Mouse (Mus musculus): ENCODE data around the gene Plekhh2.

The Plekhh2 gene

DNA sequence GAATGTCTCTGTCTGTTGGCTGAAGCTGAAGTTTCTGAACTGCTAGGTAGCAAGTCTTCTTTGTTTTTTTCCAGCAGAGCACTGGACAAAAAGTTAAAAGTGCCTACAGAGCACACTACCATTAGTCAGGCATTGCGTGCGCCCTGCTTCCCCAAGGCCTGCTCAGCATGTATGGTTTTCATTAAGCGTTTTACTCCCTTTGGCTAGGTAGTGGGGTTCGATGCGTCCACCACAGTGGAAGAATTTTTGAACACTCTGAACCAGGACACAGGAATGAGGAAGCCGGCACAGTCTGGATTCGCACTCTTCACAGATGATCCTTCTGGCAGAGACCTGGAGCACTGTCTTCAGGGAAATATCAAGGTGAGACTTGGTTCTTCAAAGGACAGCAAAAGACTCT is 87.2 kb downstream of the Plekhh2 start:
- Histone ChIP-seq H3K4me3 (replicated peaks; ENCODE audit: low read length) (no peak overlapping the region), H3K27me3 (ENCODE audit: insufficient read depth, low read length) (no peaks in the 10 kb centered on the region), H3K36me3 (ENCODE audit: insufficient read depth, low read length) (no peaks in the 10 kb centered on the region), H3K9me3 (ENCODE audit: low read length) (no peaks in the 10 kb centered on the region), H3K4me1 (replicated peaks; ENCODE audit: low read depth, low read length) (peaks cover 23% of the 10 kb centered on the region)
- TF ChIP-seq POU5F1 (IDR thresholded peaks at IDR 0.05; ENCODE audit: borderline replicate concordance, low read length) (no peak), NANOG (IDR thresholded peaks at IDR 0.05; ENCODE audit: borderline replicate concordance, low read length) (no peak), CTCF (conservative IDR thresholded peaks at IDR 0.05; ENCODE audit: low read length) (no peak)

GRCm38 (mm10) chr17:84600051-84600983 is 88.6 kb downstream of the Plekhh2 start:
- Histone ChIP-seq H3K4me1 (replicated peaks; ENCODE audit: low read depth, low read length) (peaks cover 20% of the 10 kb centered on the region), H3K27me3 (ENCODE audit: insufficient read depth, low read length) (no peaks in the 10 kb centered on the region), H3K36me3 (ENCODE audit: insufficient read depth, low read length) (no peaks in the 10 kb centered on the region), H3K4me3 (replicated peaks; ENCODE audit: low read length) (no peak overlapping the region), H3K9me3 (ENCODE audit: low read length) (no peaks in the 10 kb centered on the region)
- TF ChIP-seq POU5F1 (IDR thresholded peaks at IDR 0.05; ENCODE audit: borderline replicate concordance, low read length) (no peak), CTCF (conservative IDR thresholded peaks at IDR 0.05; ENCODE audit: low read length) (no peak), NANOG (IDR thresholded peaks at IDR 0.05; ENCODE audit: borderline replicate concordance, low read length) (no peak)

- Histone ChIP-seq H3K27me3 (ENCODE audit: insufficient read depth, low read length) (no peaks in the 10 kb centered on the region), H3K36me3 (ENCODE audit: insufficient read depth, low read length) (no peaks in the 10 kb centered on the region), H3K4me3 (replicated peaks; ENCODE audit: low read length) (no peak overlapping the region), H3K4me1 (replicated peaks; ENCODE audit: low read depth, low read length) (peaks cover 8% of the 10 kb centered on the region), H3K9me3 (ENCODE audit: low read length) (no peaks in the 10 kb centered on the region)
- TF ChIP-seq CTCF (conservative IDR thresholded peaks at IDR 0.05; ENCODE audit: low read length) = no peak
- TF ChIP-seq POU5F1 (IDR thresholded peaks at IDR 0.05; ENCODE audit: borderline replicate concordance, low read length) = no peak
- no peak for TF ChIP-seq NANOG (IDR thresholded peaks at IDR 0.05; ENCODE audit: borderline replicate concordance, low read length)
These were observed 90.1 kb downstream of the Plekhh2 start for GRCm38 (mm10) chr17:84601805-84602204.

DNA sequence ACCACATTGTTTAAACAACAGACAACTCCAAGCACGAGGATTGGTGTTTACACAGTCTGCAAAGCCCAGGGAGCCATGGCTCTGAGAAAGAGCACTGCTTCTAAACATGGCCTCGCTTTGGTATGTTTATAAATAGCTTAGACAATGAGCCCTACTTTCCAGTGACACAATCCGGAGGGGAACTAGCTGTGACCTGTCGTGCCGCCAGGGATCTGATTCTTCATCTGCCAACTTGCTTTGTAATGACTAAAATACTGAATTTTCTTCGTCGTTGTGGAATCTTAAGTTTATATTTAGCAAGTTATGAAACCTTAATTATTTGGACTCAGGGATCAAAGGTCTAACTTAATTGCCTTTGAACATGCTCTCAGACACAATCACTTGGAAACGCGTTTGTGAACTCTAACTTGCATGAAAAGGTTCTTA is 91.5 kb downstream of the Plekhh2 start:
- Histone ChIP-seq H3K27me3 (ENCODE audit: insufficient read depth, low read length) (no peaks in the 10 kb centered on the region), H3K4me3 (replicated peaks; ENCODE audit: low read length) (no peak overlapping the region), H3K36me3 (ENCODE audit: insufficient read depth, low read length) (no peaks in the 10 kb centered on the region), H3K4me1 (replicated peaks; ENCODE audit: low read depth, low read length) (peaks cover 7% of the 10 kb centered on the region), H3K9me3 (ENCODE audit: low read length) (no peaks in the 10 kb centered on the region)
- no peak for TF ChIP-seq NANOG (IDR thresholded peaks at IDR 0.05; ENCODE audit: borderline replicate concordance, low read length)
- TF ChIP-seq POU5F1 (IDR thresholded peaks at IDR 0.05; ENCODE audit: borderline replicate concordance, low read length) = no peak
- TF ChIP-seq CTCF (conservative IDR thresholded peaks at IDR 0.05; ENCODE audit: low read length) = no peak

- no peak overlapping the region for H3K4me3 ChIP-seq (replicated peaks; ENCODE audit: low read length)
- H3K4me1 ChIP-seq (replicated peaks; ENCODE audit: low read depth, low read length) = peaks cover 7% of the 10 kb centered on the region
- no peaks in the 10 kb centered on the region for H3K36me3 ChIP-seq (ENCODE audit: insufficient read depth, low read length)
- H3K9me3 ChIP-seq (ENCODE audit: low read length) = no peaks in the 10 kb centered on the region
- H3K27me3 ChIP-seq (ENCODE audit: insufficient read depth, low read length) = no peaks in the 10 kb centered on the region
- no peak for TF ChIP-seq NANOG (IDR thresholded peaks at IDR 0.05; ENCODE audit: borderline replicate concordance, low read length)
- 0 out of 2 replicates have a peak, but pooled peaks have one; percentile 13 for TF ChIP-seq CTCF (conservative IDR thresholded peaks at IDR 0.05; ENCODE audit: low read length)
These were observed 92.2 kb downstream of the Plekhh2 start for GRCm38 (mm10) chr17:84603709-84604420.

DNA sequence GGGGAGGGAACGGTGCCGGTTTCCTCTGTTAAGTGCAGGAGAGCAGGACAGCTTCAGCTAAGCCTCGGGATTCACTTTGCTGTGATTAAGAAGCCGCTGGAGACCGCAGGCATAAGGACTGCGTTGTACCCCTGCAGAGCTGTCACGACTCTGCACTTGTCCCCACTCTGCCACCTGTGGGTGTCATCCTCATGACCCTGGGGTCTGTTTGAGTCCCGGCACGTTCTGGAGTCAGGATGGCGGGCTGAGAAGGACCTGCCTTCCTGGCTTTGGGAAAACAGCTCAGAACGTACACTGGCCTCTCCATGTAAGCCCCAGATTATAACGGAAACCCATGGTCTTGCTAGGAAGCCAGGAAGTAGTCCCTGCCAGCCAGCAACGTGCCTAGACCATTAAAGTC is 95.3 kb downstream of the Plekhh2 start:
- peak overlapping the region; percentile 39 for H3K4me3 ChIP-seq (replicated peaks; ENCODE audit: low read length)
- H3K4me1 ChIP-seq (replicated peaks; ENCODE audit: low read depth, low read length) = peaks cover 11% of the 10 kb centered on the region
- no peaks in the 10 kb centered on the region for H3K9me3 ChIP-seq (ENCODE audit: low read length)
- H3K36me3 ChIP-seq (ENCODE audit: insufficient read depth, low read length) = no peaks in the 10 kb centered on the region
- TF ChIP-seq POU5F1 (IDR thresholded peaks at IDR 0.05; ENCODE audit: borderline replicate concordance, low read length) (no peak), CTCF (conservative IDR thresholded peaks at IDR 0.05; ENCODE audit: low read length) (no peak), NANOG (IDR thresholded peaks at IDR 0.05; ENCODE audit: borderline replicate concordance, low read length) (no peak)
- H3K27me3 ChIP-seq (ENCODE audit: insufficient read depth, low read length) = no peaks in the 10 kb centered on the region

- TF ChIP-seq NANOG (IDR thresholded peaks at IDR 0.05; ENCODE audit: borderline replicate concordance, low read length) (no peak), CTCF (conservative IDR thresholded peaks at IDR 0.05; ENCODE audit: low read length) (no peak), POU5F1 (IDR thresholded peaks at IDR 0.05; ENCODE audit: borderline replicate concordance, low read length) (no peak)
- Histone ChIP-seq H3K27me3 (ENCODE audit: insufficient read depth, low read length) (no peaks in the 10 kb centered on the region), H3K4me3 (replicated peaks; ENCODE audit: low read length) (no peak overlapping the region), H3K36me3 (ENCODE audit: insufficient read depth, low read length) (no peaks in the 10 kb centered on the region), H3K9me3 (ENCODE audit: low read length) (no peaks in the 10 kb centered on the region), H3K4me1 (replicated peaks; ENCODE audit: low read depth, low read length) (peaks cover 11% of the 10 kb centered on the region)
These were observed 95.9 kb downstream of the Plekhh2 start for GRCm38 (mm10) chr17:84607617-84608016.

- no peak overlapping the region for H3K4me3 ChIP-seq (replicated peaks; ENCODE audit: low read length)
- H3K9me3 ChIP-seq (ENCODE audit: low read length) = no peaks in the 10 kb centered on the region
- TF ChIP-seq POU5F1 (IDR thresholded peaks at IDR 0.05; ENCODE audit: borderline replicate concordance, low read length) (no peak), NANOG (IDR thresholded peaks at IDR 0.05; ENCODE audit: borderline replicate concordance, low read length) (no peak), CTCF (conservative IDR thresholded peaks at IDR 0.05; ENCODE audit: low read length) (no peak)
- no peaks in the 10 kb centered on the region for H3K36me3 ChIP-seq (ENCODE audit: insufficient read depth, low read length)
- peaks cover 11% of the 10 kb centered on the region for H3K4me1 ChIP-seq (replicated peaks; ENCODE audit: low read depth, low read length)
- H3K27me3 ChIP-seq (ENCODE audit: insufficient read depth, low read length) = no peaks in the 10 kb centered on the region
These were observed 96.9 kb downstream of the Plekhh2 start for GRCm38 (mm10) chr17:84608606-84609005.
